22 mouse cellular contexts compared by ENCODE assay signal in genomic region chr2:179022675-179023194, GRCm38 (mm10).
DNase-seq lines count a peak whose midpoint lies in the region; ATAC-seq and TF ChIP-seq lines count a peak whose summit lies in the region.
"Had no signal": no experiment of that assay in that cellular context is flagged by ENCODE, and none has a peak within 500 bp of the region (broad histone marks: within the 10 kb centered on the region; RNA-seq: fewer than 3 reads in every experiment).

No protein-coding gene starts in this region.

- DNase-seq in ES-CJ7 (ENCODE audit: low read depth, low spot score) (peak; percentile 6), ZHBTc4 (ENCODE audit: low read depth, low spot score) (peak; percentile 56)
- peak; percentile 78 for DNase-seq in lung, postnatal 36 days
- no peak for DNase-seq in cerebellum, adult 2 months
- DNase-seq in hindbrain, embryonic 10.5 days (ENCODE audit: low spot score) = no peak
- DNase-seq: adrenal gland, adult 8-10 months; cerebellum, adult 9-10 months; gastrocnemius, postnatal 14 days; heart, postnatal 14 days; kidney, adult 8-10 months; kidney, postnatal 4 days; thymus, postnatal 4 days had no signal

- H3K36me3 ChIP-seq in lung, embryonic 16.5 days (ENCODE audit: control insufficient read depth, insufficient read depth, low read length) = no peaks in the 10 kb centered on the region
- no peaks in the 10 kb centered on the region for H3K36me3 ChIP-seq in hindbrain, embryonic 10.5 days
- no peaks in the 10 kb centered on the region for H3K36me3 ChIP-seq in midbrain, embryonic 16.5 days (ENCODE audit: control insufficient read depth, insufficient read depth, low read length)
- H3K36me3 ChIP-seq: embryonic facial prominence, embryonic 13.5 days; forebrain, embryonic 10.5 days; midbrain, embryonic 12.5 days; neural tube, embryonic 13.5 days had no signal

- H3K9me3 ChIP-seq in lung, embryonic 16.5 days (ENCODE audit: control insufficient read depth, low read length) = no peaks in the 10 kb centered on the region
- H3K9me3 ChIP-seq in hindbrain, embryonic 10.5 days = no peaks in the 10 kb centered on the region
- no peaks in the 10 kb centered on the region for H3K9me3 ChIP-seq in midbrain, embryonic 16.5 days (replicated peaks; ENCODE audit: control insufficient read depth, low read length, poor library complexity, severe bottlenecking)
- H3K9me3 ChIP-seq: embryonic facial prominence, embryonic 13.5 days; forebrain, embryonic 10.5 days; midbrain, embryonic 12.5 days; neural tube, embryonic 13.5 days had no signal

- no peak overlapping the region for H3K4me3 ChIP-seq in lung, embryonic 16.5 days (ENCODE audit: low read length)
- no peak overlapping the region for H3K4me3 ChIP-seq in cerebellum, adult 2 months (replicated peaks; ENCODE audit: insufficient read depth, low read depth, low read length)
- H3K4me3 ChIP-seq in hindbrain, embryonic 10.5 days = no peak overlapping the region
- no peak overlapping the region for H3K4me3 ChIP-seq in midbrain, embryonic 16.5 days (ENCODE audit: low read depth, low read length)
- H3K4me3 ChIP-seq: embryonic facial prominence, embryonic 13.5 days; forebrain, embryonic 10.5 days; midbrain, embryonic 12.5 days; neural tube, embryonic 13.5 days had no signal

- H3K4me1 ChIP-seq in lung, embryonic 16.5 days (replicated peaks; ENCODE audit: control insufficient read depth, insufficient read depth, low read length) = no peaks in the 10 kb centered on the region
- no peaks in the 10 kb centered on the region for H3K4me1 ChIP-seq in cerebellum, adult 2 months (ENCODE audit: control insufficient read depth, insufficient read depth, low read length)
- peaks cover 8% of the 10 kb centered on the region for H3K4me1 ChIP-seq in hindbrain, embryonic 10.5 days (replicated peaks)
- no peaks in the 10 kb centered on the region for H3K4me1 ChIP-seq in midbrain, embryonic 16.5 days (ENCODE audit: control insufficient read depth, insufficient read depth, low read length)
- H3K4me1 ChIP-seq: midbrain, embryonic 12.5 days had no signal

- no peak overlapping the region for H3K27ac ChIP-seq in lung, embryonic 16.5 days (ENCODE audit: low read length)
- H3K27ac ChIP-seq in cerebellum, adult 2 months (ENCODE audit: insufficient read depth, low read length) = no peak overlapping the region
- H3K27ac ChIP-seq in hindbrain, embryonic 10.5 days = no peak overlapping the region
- H3K27ac ChIP-seq in midbrain, embryonic 16.5 days (ENCODE audit: low read length) = no peak overlapping the region
- H3K27ac ChIP-seq: embryonic facial prominence, embryonic 13.5 days; forebrain, embryonic 10.5 days; kidney, postnatal 0 days; midbrain, embryonic 12.5 days; neural tube, embryonic 13.5 days had no signal

- H3K4me2 ChIP-seq in lung, embryonic 16.5 days (ENCODE audit: low read depth, low read length) = no peak overlapping the region
- H3K4me2 ChIP-seq in midbrain, embryonic 16.5 days (ENCODE audit: low read length) = no peak overlapping the region
- H3K4me2 ChIP-seq: embryonic facial prominence, embryonic 13.5 days; midbrain, embryonic 12.5 days; neural tube, embryonic 13.5 days had no signal

- ATAC-seq in lung, embryonic 16.5 days (ENCODE audit: low read depth) = peak; percentile 52
- ATAC-seq in midbrain, embryonic 16.5 days = no peak
- ATAC-seq: CD4-positive, CD25-positive, alpha-beta regulatory T cell, adult 4 months; forebrain, embryonic 16.5 days; hindbrain, embryonic 16.5 days had no signal

- H3K9ac ChIP-seq in lung, embryonic 16.5 days (ENCODE audit: low read length) = no peak overlapping the region
- no peak overlapping the region for H3K9ac ChIP-seq in midbrain, embryonic 16.5 days (ENCODE audit: low read depth, low read length)
- H3K9ac ChIP-seq: embryonic facial prominence, embryonic 13.5 days; midbrain, embryonic 12.5 days; neural tube, embryonic 13.5 days had no signal

- no peaks in the 10 kb centered on the region for H3K27me3 ChIP-seq in lung, embryonic 16.5 days (ENCODE audit: control insufficient read depth, insufficient read depth, low read depth, low read length)
- H3K27me3 ChIP-seq in cerebellum, adult 2 months (ENCODE audit: control insufficient read depth, insufficient read depth, low read length) = no peaks in the 10 kb centered on the region
- H3K27me3 ChIP-seq in hindbrain, embryonic 10.5 days (ENCODE audit: insufficient read depth, poor library complexity, severe bottlenecking) = no peaks in the 10 kb centered on the region
- no peaks in the 10 kb centered on the region for H3K27me3 ChIP-seq in midbrain, embryonic 16.5 days (ENCODE audit: control insufficient read depth, insufficient read depth, low read depth, low read length)
- H3K27me3 ChIP-seq: embryonic facial prominence, embryonic 13.5 days; midbrain, embryonic 12.5 days; neural tube, embryonic 13.5 days had no signal

- TF ChIP-seq CTCF in cerebellum, adult 2 months (IDR thresholded peaks at IDR 0.05; ENCODE audit: borderline replicate concordance, insufficient read depth, low read depth, low read length) = no peak

- 52% methylated on average over 5 of the region's 5 CpGs for WGBS in lung, embryonic 16.5 days
- WGBS in cerebellum, adult 2 months = 76% methylated on average over 5 of the region's 5 CpGs
- 67% methylated on average over 5 of the region's 5 CpGs for WGBS in hindbrain, embryonic 10.5 days
- 66% methylated on average over 5 of the region's 5 CpGs for WGBS in midbrain, embryonic 16.5 days

- TF ChIP-seq POLR2A in cerebellum, adult 2 months (IDR thresholded peaks at IDR 0.05; ENCODE audit: borderline replicate concordance, insufficient read depth, low read length) = no peak

Comparison
In these comparisons a context has a peak if more than half of its experiments do, and no peak if none do; other contexts are left out.
1. DNase-seq: peak in ES-CJ7 (single experiment), ZHBTc4 (single experiment) and lung, postnatal 36 days (single experiment); none in cerebellum, adult 2 months (0 of 2) and hindbrain, embryonic 10.5 days (single experiment).